Mouse (Mus musculus) cerebellum, postnatal 10 days (tissue): Measurements from ENCODE around the gene Zfp212.
A peak's percentile ranks its signal among the peaks of the same experiment; 100 is the strongest.

Experiments used
- DNase-seq, 2 experiments: peaks; one replicate each; pipeline ENCODE4 v3.0.0; 2021; ENCODE audit warnings: mixed read lengths in 2 of 2

The Zfp212 gene

GRCm38 (mm10) chr6:47920447-47921340, at the start of gene Zfp212:
Gene Zfp212 (plus strand): TSS chr6:47920476.
- DNase-seq = peak; percentile 92 to 94

GRCm38 (mm10) chr6:47872266-47872665, 48.0 kb upstream of the Zfp212 start:
- DNase-seq = no peak

- no peak for DNase-seq
Measured at GRCm38 (mm10) chr6:47877058-47877457, 43.2 kb upstream of the Zfp212 start, which contains the start of gene Zfp282. Gene Zfp282 (plus strand): TSS chr6:47877204.

- peak; percentile 95 to 96 for DNase-seq
Measured at GRCm38 (mm10) chr6:47877461-47878132, 42.7 kb upstream of the Zfp212 start.

GRCm38 (mm10) chr6:47878133-47878514, 42.2 kb upstream of the Zfp212 start:
- DNase-seq = no peak

- peak in 1 of 2 experiments; percentile 21 for DNase-seq
Measured at GRCm38 (mm10) chr6:47878593-47878992, 41.7 kb upstream of the Zfp212 start.

- no peak for DNase-seq
Measured at GRCm38 (mm10) chr6:47879049-47879716, 41.1 kb upstream of the Zfp212 start.

GRCm38 (mm10) chr6:47880166-47880565, 40.1 kb upstream of the Zfp212 start:
- no peak for DNase-seq

- no peak for DNase-seq
Measured at GRCm38 (mm10) chr6:47888812-47889383, 31.4 kb upstream of the Zfp212 start.

GRCm38 (mm10) chr6:47899416-47899815, 20.9 kb upstream of the Zfp212 start:
- no peak for DNase-seq

GRCm38 (mm10) chr6:47903587-47903986, 16.7 kb upstream of the Zfp212 start:
- DNase-seq = peak; percentile 81 to 85

- DNase-seq = no peak
Measured at GRCm38 (mm10) chr6:47904361-47904760, 15.9 kb upstream of the Zfp212 start.

GRCm38 (mm10) chr6:47904917-47905695, 15.2 kb upstream of the Zfp212 start:
- DNase-seq = no peak

GRCm38 (mm10) chr6:47906326-47906725, 13.9 kb upstream of the Zfp212 start:
- DNase-seq = no peak

- DNase-seq = no peak
Measured at GRCm38 (mm10) chr6:47909007-47909406, 11.3 kb upstream of the Zfp212 start.

GRCm38 (mm10) chr6:47911650-47912049, 8.6 kb upstream of the Zfp212 start:
- DNase-seq = no peak

GRCm38 (mm10) chr6:47912991-47913390, 7.3 kb upstream of the Zfp212 start:
- DNase-seq = no peak

GRCm38 (mm10) chr6:47917051-47917450, 3.2 kb upstream of the Zfp212 start:
- no peak for DNase-seq

GRCm38 (mm10) chr6:47918768-47919274, 1.5 kb upstream of the Zfp212 start:
- no peak for DNase-seq

GRCm38 (mm10) chr6:47919646-47920446, 430 bp upstream of the Zfp212 start:
- DNase-seq = no peak

- no peak for DNase-seq
Measured at GRCm38 (mm10) chr6:47942461-47942860, 22.2 kb downstream of the Zfp212 start.
